Mouse (Mus musculus): ENCODE data around the gene Entpd5. TPM values are rescaled to one million over a fixed set of nuclear protein-coding genes. Genes with fewer than 3 reads are reported as not detected.
A peak's percentile ranks its signal among the peaks of the same experiment; 100 is the strongest.
"Not testable (repeated sequence)": the region's sequence is repeated elsewhere in the genome, so short reads cannot be mapped to it uniquely, and the experiment has no call there.

Entpd5 gene
- polyA plus RNA-seq, 1 experiment from 2014 or later: 19.6 TPM

GRCm38 (mm10) chr12:84371647-84372046, 37.2 kb downstream of the Entpd5 start:
- H3K27ac ChIP-seq (ENCODE audit: low read depth, low read length): no peak overlapping the region
- no peak for ATAC-seq (ENCODE audit: low FRiP score, low TSS enrichment)
- no peaks in the 10 kb centered on the region for H3K27me3 ChIP-seq (ENCODE audit: control insufficient read depth, insufficient read depth, low read length)
- 0 out of 2 replicates have a peak, but pooled peaks cover 5% of the 10 kb centered on the region for H3K4me1 ChIP-seq (ENCODE audit: control insufficient read depth, insufficient read depth, low read length)
- H3K36me3 ChIP-seq (ENCODE audit: control insufficient read depth, insufficient read depth, low read length): peaks cover 72% of the 10 kb centered on the region
- no peaks in the 10 kb centered on the region for H3K9me3 ChIP-seq (ENCODE audit: control insufficient read depth, low read length)
- H3K4me2 ChIP-seq (replicated peaks; ENCODE audit: low read depth, low read length): no peak overlapping the region
- no peak overlapping the region for H3K9ac ChIP-seq (ENCODE audit: low read depth, low read length)
- H3K4me3 ChIP-seq (ENCODE audit: low read length): no peak overlapping the region
- 91% methylated on average over 5 of the region's 5 CpGs for WGBS

GRCm38 (mm10) chr12:84366971-84367370, 41.9 kb downstream of the Entpd5 start:
- H3K9me3 ChIP-seq (ENCODE audit: control insufficient read depth, low read length): no peaks in the 10 kb centered on the region
- no peaks in the 10 kb centered on the region for H3K27me3 ChIP-seq (ENCODE audit: control insufficient read depth, insufficient read depth, low read length)
- no peak overlapping the region for H3K27ac ChIP-seq (ENCODE audit: low read depth, low read length)
- no peak overlapping the region for H3K9ac ChIP-seq (ENCODE audit: low read depth, low read length)
- 79% methylated on average over 9 of the region's 9 CpGs for WGBS
- no peak overlapping the region for H3K4me2 ChIP-seq (replicated peaks; ENCODE audit: low read depth, low read length)
- no peak for ATAC-seq (ENCODE audit: low FRiP score, low TSS enrichment)
- no peak overlapping the region for H3K4me3 ChIP-seq (ENCODE audit: low read length)
- peaks cover 6% of the 10 kb centered on the region; the same call in 1 of the 2 replicates for H3K4me1 ChIP-seq (ENCODE audit: control insufficient read depth, insufficient read depth, low read length)
- peaks cover 42% of the 10 kb centered on the region for H3K36me3 ChIP-seq (ENCODE audit: control insufficient read depth, insufficient read depth, low read length)

GRCm38 (mm10) chr12:84365137-84365536, 43.7 kb downstream of the Entpd5 start:
- Histone ChIP-seq H3K4me1 (ENCODE audit: control insufficient read depth, insufficient read depth, low read length) (peaks cover 11% of the 10 kb centered on the region), H3K4me2 (replicated peaks; ENCODE audit: low read depth, low read length) (no peak overlapping the region), H3K9me3 (ENCODE audit: control insufficient read depth, low read length) (no peaks in the 10 kb centered on the region), H3K27ac (ENCODE audit: low read depth, low read length) (no peak overlapping the region), H3K9ac (ENCODE audit: low read depth, low read length) (no peak overlapping the region), H3K27me3 (ENCODE audit: control insufficient read depth, insufficient read depth, low read length) (no peaks in the 10 kb centered on the region), H3K4me3 (ENCODE audit: low read length) (no peak overlapping the region), H3K36me3 (ENCODE audit: control insufficient read depth, insufficient read depth, low read length) (peaks cover 24% of the 10 kb centered on the region)
- ATAC-seq (ENCODE audit: low FRiP score, low TSS enrichment): no peak
- 89% methylated on average over 6 of the region's 6 CpGs for WGBS

DNA sequence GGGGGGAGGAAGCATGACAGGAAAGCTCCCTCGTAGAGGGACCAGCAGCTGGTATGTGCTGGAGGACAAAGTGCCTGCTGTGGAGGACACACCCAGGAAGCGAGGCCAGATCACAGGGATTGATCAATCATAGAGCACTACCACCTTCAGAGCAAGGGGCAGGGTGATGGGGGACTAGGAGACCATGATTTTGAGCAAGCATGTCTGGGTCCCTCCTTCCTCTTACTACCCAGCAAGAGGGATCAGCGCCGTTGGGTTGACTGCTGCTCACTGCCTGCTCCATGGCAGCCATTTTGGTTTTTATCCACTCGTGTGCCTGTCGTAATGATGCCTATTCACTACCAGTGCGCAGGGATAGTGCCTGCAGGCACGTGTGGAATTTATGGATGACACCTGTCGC, 44.5 kb downstream of the Entpd5 start:
- Histone ChIP-seq H3K36me3 (ENCODE audit: control insufficient read depth, insufficient read depth, low read length) (peaks cover 16% of the 10 kb centered on the region), H3K4me3 (ENCODE audit: low read length) (no peak overlapping the region), H3K4me2 (replicated peaks; ENCODE audit: low read depth, low read length) (no peak overlapping the region), H3K9ac (ENCODE audit: low read depth, low read length) (no peak overlapping the region), H3K4me1 (ENCODE audit: control insufficient read depth, insufficient read depth, low read length) (peaks cover 11% of the 10 kb centered on the region), H3K27ac (ENCODE audit: low read depth, low read length) (no peak overlapping the region), H3K27me3 (ENCODE audit: control insufficient read depth, insufficient read depth, low read length) (no peaks in the 10 kb centered on the region), H3K9me3 (ENCODE audit: control insufficient read depth, low read length) (no peaks in the 10 kb centered on the region)
- no peak for ATAC-seq (ENCODE audit: low FRiP score, low TSS enrichment)
- 85% methylated on average over 9 of the region's 9 CpGs for WGBS

DNA sequence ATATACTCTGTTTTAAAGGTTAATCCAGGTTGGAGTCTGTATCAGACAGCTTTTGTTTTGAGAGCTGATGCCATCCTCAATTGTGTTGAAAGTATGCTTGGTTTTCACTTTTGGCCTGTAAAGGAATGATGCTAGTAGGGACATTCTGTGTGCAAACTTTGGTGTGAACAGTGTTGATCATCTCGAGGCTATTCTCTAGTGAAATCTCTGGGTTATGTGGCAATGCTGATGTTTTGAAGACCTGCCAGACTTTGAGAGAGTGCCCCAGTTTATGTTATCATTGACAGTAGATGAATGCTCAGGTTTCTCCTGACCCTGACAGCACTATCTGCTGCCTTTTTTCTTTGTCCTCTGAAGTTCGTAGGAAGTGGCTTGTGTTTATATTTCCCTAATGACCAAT, 46.0 kb downstream of the Entpd5 start:
- Histone ChIP-seq H3K4me2 (replicated peaks; ENCODE audit: low read depth, low read length) (peak overlapping the region; percentile 64), H3K27ac (ENCODE audit: low read depth, low read length) (no peak overlapping the region)
- WGBS: 52% methylated on average over 2 of the region's 2 CpGs

DNA sequence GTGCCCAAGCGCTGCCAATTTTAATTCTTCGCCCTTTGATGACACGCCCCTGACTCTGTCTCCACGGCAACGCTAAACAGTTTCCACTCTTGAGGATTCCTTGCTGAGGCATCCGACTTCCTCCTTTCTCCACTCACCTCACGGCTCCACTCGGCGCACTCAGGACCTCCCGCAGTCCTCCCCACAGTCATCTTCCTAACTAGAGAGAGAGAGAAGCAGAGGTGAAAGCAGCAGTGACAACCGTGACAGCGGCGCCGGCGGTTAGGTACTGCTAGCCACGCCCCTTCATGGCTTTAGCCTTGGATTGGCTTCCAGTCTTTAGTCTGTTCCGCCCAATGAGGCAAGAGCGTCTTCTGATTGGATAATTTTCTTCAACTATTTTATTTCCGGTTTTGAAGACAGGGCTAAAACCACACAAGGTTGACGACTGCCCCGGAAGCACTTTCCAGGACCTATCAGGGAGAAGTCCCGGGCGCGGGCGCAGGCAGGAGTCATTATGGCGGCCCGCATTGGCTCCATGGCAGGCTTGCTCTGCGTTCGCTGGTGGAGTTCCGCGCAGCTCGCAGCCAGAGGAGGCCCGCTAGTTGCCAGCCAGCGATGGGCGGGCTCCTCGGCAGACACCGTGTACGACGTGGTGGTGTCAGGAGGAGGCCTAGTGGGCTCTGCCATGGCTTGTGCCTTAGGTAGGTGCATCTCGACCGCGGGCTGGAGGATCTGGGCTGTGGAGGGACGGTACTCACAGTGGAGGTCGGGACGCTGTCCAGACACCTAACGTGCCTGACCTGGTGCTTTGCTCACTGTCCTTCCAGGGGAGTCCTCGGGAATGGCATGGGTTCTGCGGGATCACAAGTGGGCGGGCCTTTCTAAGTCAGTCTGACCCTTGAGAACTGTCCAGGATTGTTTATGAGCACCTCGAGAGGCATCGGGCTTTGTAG, 47.0 kb downstream of the Entpd5 start, which contains the start of the genes Coq6 and Fam161b:
Gene Coq6, plus strand, starts transcription at position 103 of the 935 bp plus-strand sequence.
Gene Fam161b, minus strand, starts transcription at position 279 of the 935 bp plus-strand sequence.
- peak within 1 kb of the TSS; percentile 84 for H3K4me3 ChIP-seq (ENCODE audit: low read length)
- peaks cover 11% of the 10 kb centered on the region for H3K4me1 ChIP-seq (ENCODE audit: control insufficient read depth, insufficient read depth, low read length)
- H3K27me3 ChIP-seq (ENCODE audit: control insufficient read depth, insufficient read depth, low read length): no peaks in the 10 kb centered on the region
- H3K36me3 ChIP-seq (ENCODE audit: control insufficient read depth, insufficient read depth, low read length): no peaks in the 10 kb centered on the region
- 1% methylated on average over 51 of the region's 51 CpGs for WGBS
- peak; percentile 99 for ATAC-seq (ENCODE audit: low FRiP score, low TSS enrichment)
- H3K4me2 ChIP-seq (replicated peaks; ENCODE audit: low read depth, low read length): peak within 1 kb of the TSS; percentile 64
- 0 out of 2 replicates have a peak within 1 kb of the TSS, but pooled peaks have one; percentile 8 for H3K27ac ChIP-seq (ENCODE audit: low read depth, low read length)
- no peaks in the 10 kb centered on the region for H3K9me3 ChIP-seq (ENCODE audit: control insufficient read depth, low read length)
- peak within 1 kb of the TSS; percentile 74 for H3K9ac ChIP-seq (ENCODE audit: low read depth, low read length)

More for the DNA sequence above, 46.0 kb downstream of the Entpd5 start:
- Histone ChIP-seq H3K4me3 (ENCODE audit: low read length) (peak overlapping the region; percentile 84), H3K36me3 (ENCODE audit: control insufficient read depth, insufficient read depth, low read length) (peaks cover 2% of the 10 kb centered on the region), H3K4me1 (ENCODE audit: control insufficient read depth, insufficient read depth, low read length) (peaks cover 11% of the 10 kb centered on the region), H3K9me3 (ENCODE audit: control insufficient read depth, low read length) (no peaks in the 10 kb centered on the region), H3K27me3 (ENCODE audit: control insufficient read depth, insufficient read depth, low read length) (no peaks in the 10 kb centered on the region), H3K9ac (ENCODE audit: low read depth, low read length) (0 out of 2 replicates have a peak overlapping the region, but pooled peaks have one; percentile 74)
- no peak for ATAC-seq (ENCODE audit: low FRiP score, low TSS enrichment)

DNA sequence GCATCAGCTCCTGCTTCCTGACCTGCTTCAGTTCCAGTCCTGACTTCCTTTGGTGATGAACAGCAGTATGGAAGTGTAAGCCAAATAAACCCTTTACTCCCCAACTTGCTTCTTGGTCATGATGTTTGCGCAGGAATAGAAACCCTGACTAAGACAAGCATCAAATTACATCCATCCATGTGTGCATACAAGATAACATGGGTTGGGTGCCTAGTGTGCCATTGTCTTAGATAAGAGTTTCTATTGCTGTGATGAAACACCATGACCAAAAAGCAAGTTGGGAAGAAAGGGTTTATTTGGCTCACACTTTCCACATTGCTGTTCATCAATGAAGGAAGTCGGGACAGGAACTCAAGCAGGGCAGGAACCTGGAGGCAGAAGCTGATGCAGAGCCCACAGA, 50.1 kb downstream of the Entpd5 start:
- not testable (repeated sequence) for H3K9ac ChIP-seq (ENCODE audit: low read depth, low read length); H3K36me3 ChIP-seq (ENCODE audit: control insufficient read depth, insufficient read depth, low read length); H3K27ac ChIP-seq (ENCODE audit: low read depth, low read length); H3K4me2 ChIP-seq (replicated peaks; ENCODE audit: low read depth, low read length); H3K9me3 ChIP-seq (ENCODE audit: control insufficient read depth, low read length); H3K27me3 ChIP-seq (ENCODE audit: control insufficient read depth, insufficient read depth, low read length); ATAC-seq (ENCODE audit: low FRiP score, low TSS enrichment); H3K4me3 ChIP-seq (ENCODE audit: low read length)
- H3K4me1 ChIP-seq (ENCODE audit: control insufficient read depth, insufficient read depth, low read length): peaks cover 11% of the 10 kb centered on the region
- WGBS: 73% methylated on average over 2 of the region's 2 CpGs

DNA sequence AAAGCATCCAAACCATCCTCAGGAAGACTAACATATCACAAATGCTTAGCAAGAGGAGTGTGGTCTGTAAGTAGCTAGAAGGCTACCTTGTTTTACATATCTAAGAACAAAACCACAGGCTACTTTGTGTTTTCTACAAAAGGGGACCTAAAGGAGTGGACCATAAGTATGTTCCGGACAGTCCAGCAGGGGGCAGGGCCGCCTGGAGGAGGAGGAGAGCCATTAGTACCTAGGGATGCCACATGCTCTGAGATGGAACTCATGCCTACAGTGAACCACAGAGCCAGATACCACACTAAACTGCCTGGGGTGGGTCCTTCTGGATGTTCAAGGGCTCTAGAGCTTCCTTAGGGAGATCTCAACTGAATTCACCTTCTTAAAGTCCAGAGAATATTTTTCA, 61.6 kb downstream of the Entpd5 start:
- Histone ChIP-seq H3K36me3 (ENCODE audit: control insufficient read depth, insufficient read depth, low read length) (peaks cover 12% of the 10 kb centered on the region), H3K4me3 (ENCODE audit: low read length) (no peak overlapping the region), H3K4me1 (ENCODE audit: control insufficient read depth, insufficient read depth, low read length) (no peaks in the 10 kb centered on the region), H3K9me3 (ENCODE audit: control insufficient read depth, low read length) (no peaks in the 10 kb centered on the region), H3K27ac (ENCODE audit: low read depth, low read length) (no peak overlapping the region), H3K27me3 (ENCODE audit: control insufficient read depth, insufficient read depth, low read length) (no peaks in the 10 kb centered on the region), H3K4me2 (replicated peaks; ENCODE audit: low read depth, low read length) (no peak overlapping the region), H3K9ac (ENCODE audit: low read depth, low read length) (no peak overlapping the region)
- no peak for ATAC-seq (ENCODE audit: low FRiP score, low TSS enrichment)
- 39% methylated on average over 2 of the region's 2 CpGs for WGBS

Measured in kidney, embryonic 14.5 days (tissue).